9 mouse cellular contexts compared by ENCODE assay signal in genomic region chr14:7749764-7750089, GRCm38 (mm10). TPM values are rescaled to one million over a fixed set of nuclear protein-coding genes. Genes with fewer than 3 reads are reported as not detected.
DNase-seq lines count a peak whose midpoint lies in the region; ATAC-seq and TF ChIP-seq lines count a peak whose summit lies in the region.
"Had no signal": no experiment of that assay in that cellular context is flagged by ENCODE, and none has a peak within 500 bp of the region (broad histone marks: within the 10 kb centered on the region; RNA-seq: fewer than 3 reads in every experiment).

No protein-coding gene starts in this region.

- H3K27ac ChIP-seq in intestine, embryonic 14.5 days (ENCODE audit: low read depth), result no peak overlapping the region
- no peak overlapping the region for H3K27ac ChIP-seq in intestine, postnatal 0 days (ENCODE audit: low read depth, low read length)
- H3K27ac ChIP-seq in forebrain, embryonic 13.5 days, result peak overlapping the region; percentile 61
- no peak overlapping the region for H3K27ac ChIP-seq in cerebellum, adult 2 months (ENCODE audit: insufficient read depth, low read length)

- H3K9ac ChIP-seq in intestine, embryonic 14.5 days (ENCODE audit: low read length), result no peak overlapping the region
- H3K9ac ChIP-seq in intestine, postnatal 0 days (ENCODE audit: low read depth, low read length), result no peak overlapping the region
- H3K9ac ChIP-seq in forebrain, embryonic 13.5 days, result peak overlapping the region; percentile 61

- H3K9me3 ChIP-seq in intestine, embryonic 14.5 days (ENCODE audit: control insufficient read depth, low read length), result no peaks in the 10 kb centered on the region
- H3K9me3 ChIP-seq in intestine, postnatal 0 days (ENCODE audit: control insufficient read depth), result no peaks in the 10 kb centered on the region
- no peaks in the 10 kb centered on the region for H3K9me3 ChIP-seq in forebrain, embryonic 13.5 days (replicated peaks)
- H3K9me3 ChIP-seq: G1E had no signal

- 0 out of 2 replicates have a peak overlapping the region, but pooled peaks have one; percentile 12 for H3K4me3 ChIP-seq in intestine, embryonic 14.5 days (ENCODE audit: low read depth, low read length)
- no peak overlapping the region for H3K4me3 ChIP-seq in intestine, postnatal 0 days (ENCODE audit: low read depth, low read length)
- peak overlapping the region; percentile 32 for H3K4me3 ChIP-seq in forebrain, embryonic 13.5 days
- H3K4me3 ChIP-seq in cerebellum, adult 2 months (replicated peaks; ENCODE audit: insufficient read depth, low read depth, low read length), result no peak overlapping the region

- ATAC-seq in intestine, embryonic 14.5 days (replicated peaks; ENCODE audit: low FRiP score, low TSS enrichment, low read depth), result peak; percentile 79
- ATAC-seq in intestine, postnatal 0 days, result no peak
- peak; percentile 88 for ATAC-seq in forebrain, embryonic 13.5 days
- ATAC-seq in megakaryocyte-erythroid progenitor cell, adult 5-6 weeks (replicated peaks; ENCODE audit: low FRiP score, low TSS enrichment, poor library complexity, severe bottlenecking), result 0 out of 2 replicates have a peak, but pooled peaks have one; percentile 14

- peak; percentile 82 for DNase-seq in intestine, embryonic 14.5 days (ENCODE audit: low spot score)
- peak; percentile 29 for DNase-seq in MN1 (ENCODE audit: low spot score)
- no peak for DNase-seq in cerebellum, postnatal 36 days
- DNase-seq in urinary bladder, adult 2 months (ENCODE audit: low spot score), result no peak
- DNase-seq in cerebellum, adult 2 months, result no peak

- WGBS in intestine, embryonic 14.5 days, result 10% methylated on average over 4 of the region's 4 CpGs
- 16% methylated on average over 4 of the region's 4 CpGs for WGBS in intestine, postnatal 0 days
- 10% methylated on average over 4 of the region's 4 CpGs for WGBS in forebrain, embryonic 13.5 days
- 19% methylated on average over 4 of the region's 4 CpGs for WGBS in cerebellum, adult 2 months

- TF ChIP-seq CTCF in intestine, postnatal 0 days (IDR thresholded peaks at IDR 0.05; ENCODE audit: low read depth), result no peak
- TF ChIP-seq CTCF in cerebellum, adult 2 months (IDR thresholded peaks at IDR 0.05; ENCODE audit: borderline replicate concordance, insufficient read depth, low read depth, low read length), result no peak

- H3K4me1 ChIP-seq in intestine, embryonic 14.5 days (replicated peaks; ENCODE audit: control insufficient read depth, insufficient read depth, low read length), result no peaks in the 10 kb centered on the region
- H3K4me1 ChIP-seq in intestine, postnatal 0 days (replicated peaks; ENCODE audit: control insufficient read depth, insufficient read depth, low read length), result no peaks in the 10 kb centered on the region
- peaks cover 7% of the 10 kb centered on the region; the same call in 1 of the 2 replicates for H3K4me1 ChIP-seq in forebrain, embryonic 13.5 days
- no peaks in the 10 kb centered on the region for H3K4me1 ChIP-seq in cerebellum, adult 2 months (ENCODE audit: control insufficient read depth, insufficient read depth, low read length)

- H3K27me3 ChIP-seq in intestine, embryonic 14.5 days (replicated peaks; ENCODE audit: control insufficient read depth, insufficient read depth, low read length), result no peaks in the 10 kb centered on the region
- no peaks in the 10 kb centered on the region for H3K27me3 ChIP-seq in intestine, postnatal 0 days (replicated peaks; ENCODE audit: control insufficient read depth, insufficient read depth, low read length)
- no peaks in the 10 kb centered on the region for H3K27me3 ChIP-seq in forebrain, embryonic 13.5 days
- H3K27me3 ChIP-seq in cerebellum, adult 2 months (ENCODE audit: control insufficient read depth, insufficient read depth, low read length), result no peaks in the 10 kb centered on the region

- TF ChIP-seq POLR2A in cerebellum, adult 2 months (IDR thresholded peaks at IDR 0.05; ENCODE audit: borderline replicate concordance, insufficient read depth, low read length), result no peak

- H3K4me2 ChIP-seq in intestine, embryonic 14.5 days (ENCODE audit: low read length), result peak overlapping the region; percentile 39
- H3K4me2 ChIP-seq in intestine, postnatal 0 days (replicated peaks; ENCODE audit: low read depth), result no peak overlapping the region
- peak overlapping the region; percentile 54 for H3K4me2 ChIP-seq in forebrain, embryonic 13.5 days

- no peaks in the 10 kb centered on the region for H3K36me3 ChIP-seq in intestine, embryonic 14.5 days (ENCODE audit: control insufficient read depth, insufficient read depth, low read length)
- no peaks in the 10 kb centered on the region for H3K36me3 ChIP-seq in intestine, postnatal 0 days (ENCODE audit: control insufficient read depth, insufficient read depth)
- no peaks in the 10 kb centered on the region for H3K36me3 ChIP-seq in forebrain, embryonic 13.5 days (ENCODE audit: poor library complexity, severe bottlenecking)
- H3K36me3 ChIP-seq: G1E had no signal

RNA-seq across cellular contexts. Expression of gene Gm26661, which starts 41.7 kb away (rescaled TPM):
- not detected in 2 replicates for polyA plus RNA-seq in intestine, embryonic 14.5 days (2014; fragmentation: Nextera tagmentation; extraction: Ambion mirVana)
- polyA plus RNA-seq in intestine, postnatal 0 days (2015; fragmentation: Nextera tagmentation; extraction: Ambion mirVana), result not detected in 2 replicates
- not detected in 2 replicates for polyA plus RNA-seq in forebrain, embryonic 13.5 days (2015; fragmentation: Nextera tagmentation; extraction: Ambion mirVana)
- not detected in 2 replicates for total RNA-seq in megakaryocyte-erythroid progenitor cell, adult 5-6 weeks (2014; fragmentation: Nextera tagmentation)
- not detected in 2 replicates for total RNA-seq in megakaryocyte-erythroid progenitor cell, adult 5-6 weeks (2017)
- not detected in 2 replicates for polyA plus RNA-seq in urinary bladder, adult 2 months (2012; rRNA removed)
- polyA plus RNA-seq in cerebellum, adult 2 months (2012; rRNA removed), result not detected in 2 replicates
- total RNA-seq: G1E had no signal
- polyA plus RNA-seq: G1E had no signal

Comparison
In these comparisons a context has a peak if more than half of its experiments do, and no peak if none do; other contexts are left out.
1. H3K4me3 ChIP-seq: peak in intestine, embryonic 14.5 days (single experiment) and forebrain, embryonic 13.5 days (single experiment); none in intestine, postnatal 0 days (single experiment) and cerebellum, adult 2 months (single experiment).
2. DNase-seq: peak in intestine, embryonic 14.5 days (single experiment) and MN1 (single experiment); none in cerebellum, postnatal 36 days (0 of 2), urinary bladder, adult 2 months (single experiment) and cerebellum, adult 2 months (0 of 2).